Mouse (Mus musculus) C2C12 (cell line): ENCODE results near the gene Hpse2. TPM values are rescaled to one million over a fixed set of nuclear protein-coding genes. Genes with fewer than 3 reads are reported as not detected.
"Not testable (repeated sequence)": the region's sequence is repeated elsewhere in the genome, so short reads cannot be mapped to it uniquely, and the experiment has no call there.

ENCODE experiments used
- H3K27me3 ChIP-seq: one replicate; pipeline ENCODE4 v1.6.1; 2011; ENCODE audit not compliant: control insufficient read depth, insufficient read depth, insufficient read length
- H3K36me3 ChIP-seq: one replicate; pipeline ENCODE4 v1.6.1; 2011; ENCODE audit not compliant: control insufficient read depth, insufficient read depth
- H3K4me3 ChIP-seq: one replicate; pipeline ENCODE4 v1.5.1; 2011; ENCODE audit warnings: mild to moderate bottlenecking, control low read depth; ENCODE audit not compliant: poor library complexity, insufficient read depth, severe bottlenecking
- H3K79me2 ChIP-seq: one replicate; pipeline ENCODE4 v1.6.1; 2011; ENCODE audit not compliant: control insufficient read depth, insufficient read depth
- H3K79me3 ChIP-seq: one replicate; pipeline ENCODE4 v1.6.1; 2011; ENCODE audit warnings: low read depth, control low read depth
- H3ac ChIP-seq: one replicate; pipeline ENCODE3; 2011; ENCODE audit warnings: low read depth; ENCODE audit not compliant: control insufficient read depth, insufficient read length
- CEBPB ChIP-seq: IDR thresholded peaks from one replicate; pipeline ENCODE4 v1.6.1; 2011; ENCODE audit warnings: low read depth, mild to moderate bottlenecking, control low read depth, moderate library complexity
- CTCF ChIP-seq: IDR thresholded peaks from one replicate; pipeline ENCODE4 v1.5.1; 2011; ENCODE audit not compliant: control insufficient read depth, insufficient read depth, insufficient read length
- FOSL1 ChIP-seq: IDR thresholded peaks from one replicate; pipeline ENCODE4 v1.8.0; 2011; ENCODE audit warnings: mild to moderate bottlenecking, low read length; ENCODE audit not compliant: poor library complexity, insufficient read depth, severe bottlenecking
- MAX ChIP-seq: IDR thresholded peaks from one replicate; pipeline ENCODE4 v1.6.1; 2011; ENCODE audit warnings: mild to moderate bottlenecking, control low read depth
- MYOD1 ChIP-seq: IDR thresholded peaks from one replicate; pipeline ENCODE4 v1.6.1; 2011; ENCODE audit warnings: low read depth; ENCODE audit not compliant: control insufficient read depth, insufficient read length
- MYOG ChIP-seq: IDR thresholded peaks from one replicate; pipeline ENCODE4 v1.6.1; 2011; ENCODE audit not compliant: control insufficient read depth, insufficient read length; ENCODE audit errors: extremely low read depth
- USF1 ChIP-seq: IDR thresholded peaks from one replicate; pipeline ENCODE4 v1.6.1; 2011; ENCODE audit warnings: low read depth, mild to moderate bottlenecking, control low read depth, moderate library complexity
- polyA plus RNA-seq: library from polyadenylated mRNA; unstranded; fragments of >200 nt; fragmentation: generic; extraction: Trizol; gene quantifications from one replicate; pipeline ENCODE4 v1.2.1, GENCODE M21; 2012; ENCODE audit warnings: missing spikeins

Hpse2 gene
- polyA plus RNA-seq, 1 experiment = not detected

DNA sequence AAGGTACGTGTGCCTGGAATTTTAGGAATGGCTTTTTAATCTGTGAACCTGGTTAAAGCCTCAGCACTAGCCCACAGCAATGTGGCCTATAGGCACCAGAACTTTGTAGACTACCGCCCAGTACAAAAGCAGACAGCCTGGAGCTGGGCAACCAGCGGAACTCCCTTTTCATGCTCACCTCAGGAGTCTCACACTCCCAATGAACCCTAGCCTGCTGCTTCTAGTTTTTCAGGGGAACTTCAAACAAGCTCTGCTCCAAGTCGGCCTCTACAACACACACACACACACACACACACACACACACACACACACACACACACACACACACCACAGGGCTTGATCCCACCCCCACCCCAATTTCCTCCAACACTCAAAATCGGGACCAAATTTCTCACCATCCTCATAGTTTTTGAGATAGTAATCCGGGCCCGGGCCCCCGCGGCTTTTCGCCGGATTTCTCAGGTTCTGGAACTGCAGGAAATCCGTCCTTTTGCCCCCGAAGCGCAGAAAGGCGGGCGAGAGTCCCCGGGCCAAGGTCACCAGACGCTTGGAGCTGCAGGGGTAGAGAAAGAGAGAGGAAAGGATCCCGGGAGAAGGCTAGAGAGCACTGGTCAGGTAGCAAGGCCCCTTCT, 3.7 kb downstream of the Hpse2 start:
- Histone ChIP-seq H3K36me3 (no peaks in the 10 kb centered on the region), H3K4me3 (no peak overlapping the region), H3K79me3 (no peaks in the 10 kb centered on the region), H3ac (no peak overlapping the region), H3K79me2 (no peaks in the 10 kb centered on the region), H3K27me3 (peaks cover 29% of the 10 kb centered on the region)
- TF ChIP-seq USF1 = no peak
- no peak for TF ChIP-seq FOSL1
- TF ChIP-seq CTCF = no peak
- no peak for TF ChIP-seq MYOG
- no peak for TF ChIP-seq CEBPB
- no peak for TF ChIP-seq MYOD1
- no peak for TF ChIP-seq MAX

DNA sequence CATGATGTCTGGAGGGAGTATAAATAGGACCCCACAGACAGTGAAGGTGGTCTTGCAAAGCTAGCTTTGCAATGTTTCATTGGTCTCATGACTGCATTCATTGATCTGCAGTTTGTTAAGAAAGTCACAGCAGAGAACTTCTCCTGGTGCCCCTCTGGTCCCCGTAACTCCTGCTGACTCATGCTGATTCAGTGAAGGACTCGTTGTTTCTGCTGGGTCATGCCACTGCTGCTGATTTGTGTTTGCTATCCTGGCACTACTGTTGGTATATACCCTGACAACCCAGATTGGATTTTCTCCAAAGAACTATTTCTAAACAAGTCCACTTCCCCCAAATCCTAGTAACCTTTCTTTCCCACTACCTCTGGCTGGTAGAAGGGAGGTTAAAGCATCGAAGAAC, 29.3 kb downstream of the Hpse2 start:
- no peaks in the 10 kb centered on the region for H3K79me2 ChIP-seq
- H3ac ChIP-seq = no peak overlapping the region
- TF ChIP-seq MYOD1 (no peak), CTCF (no peak), FOSL1 (no peak), CEBPB (no peak), USF1 (no peak), MYOG (no peak), MAX (no peak)
- no peak overlapping the region for H3K4me3 ChIP-seq
- H3K27me3 ChIP-seq = no peaks in the 10 kb centered on the region
- H3K36me3 ChIP-seq = no peaks in the 10 kb centered on the region
- no peaks in the 10 kb centered on the region for H3K79me3 ChIP-seq

DNA sequence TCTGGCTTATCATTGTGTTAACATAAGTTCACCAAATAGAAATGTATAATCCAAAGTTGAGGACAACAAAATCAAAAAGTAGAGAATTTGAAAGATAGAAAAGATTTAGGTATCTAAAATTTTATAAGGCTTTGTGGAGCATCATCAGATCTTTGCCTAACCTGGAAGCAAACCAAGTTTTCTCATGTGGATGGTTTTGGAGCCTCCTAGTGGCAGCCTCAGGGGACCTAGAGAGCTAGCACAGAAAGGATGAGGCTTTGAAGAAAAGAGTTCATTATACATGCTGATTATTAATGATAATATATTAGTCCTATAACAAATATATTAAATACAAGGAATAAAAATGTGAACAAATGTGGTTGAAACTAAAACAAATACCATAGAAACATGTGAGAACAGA, 77.0 kb downstream of the Hpse2 start:
- no peak for TF ChIP-seq MYOD1
- no peak for TF ChIP-seq MYOG
- TF ChIP-seq CTCF = no peak
- no peak for TF ChIP-seq USF1
- no peak for TF ChIP-seq CEBPB
- TF ChIP-seq MAX = no peak
- no peak for TF ChIP-seq FOSL1
- Histone ChIP-seq H3K79me2 (no peaks in the 10 kb centered on the region), H3K79me3 (no peaks in the 10 kb centered on the region), H3ac (no peak overlapping the region), H3K36me3 (no peaks in the 10 kb centered on the region), H3K27me3 (no peaks in the 10 kb centered on the region), H3K4me3 (no peak overlapping the region)

DNA sequence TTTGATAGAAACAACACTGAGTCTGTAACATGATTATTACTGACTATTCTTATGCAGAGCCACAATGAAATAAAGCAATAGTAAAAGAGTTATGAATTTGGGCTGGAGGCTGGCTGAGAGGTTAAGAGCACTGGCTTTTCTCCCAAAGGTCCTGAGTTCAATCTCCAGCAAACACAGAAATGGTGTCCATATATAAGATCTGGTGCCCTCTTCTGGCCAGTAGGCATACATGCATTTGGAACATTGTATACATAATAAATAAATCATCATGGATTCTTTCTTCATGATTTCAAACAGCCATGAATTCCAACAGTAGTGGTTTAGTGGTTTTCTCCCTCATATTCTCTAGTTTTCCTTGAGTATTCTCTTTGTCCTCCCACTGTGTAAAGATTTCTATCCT, 81.4 kb downstream of the Hpse2 start:
- no peaks in the 10 kb centered on the region for H3K27me3 ChIP-seq
- H3K79me3 ChIP-seq = no peaks in the 10 kb centered on the region
- no peak overlapping the region for H3K4me3 ChIP-seq
- TF ChIP-seq CTCF = no peak
- no peak for TF ChIP-seq USF1
- no peak for TF ChIP-seq CEBPB
- no peaks in the 10 kb centered on the region for H3K36me3 ChIP-seq
- no peaks in the 10 kb centered on the region for H3K79me2 ChIP-seq
- H3ac ChIP-seq = no peak overlapping the region

DNA sequence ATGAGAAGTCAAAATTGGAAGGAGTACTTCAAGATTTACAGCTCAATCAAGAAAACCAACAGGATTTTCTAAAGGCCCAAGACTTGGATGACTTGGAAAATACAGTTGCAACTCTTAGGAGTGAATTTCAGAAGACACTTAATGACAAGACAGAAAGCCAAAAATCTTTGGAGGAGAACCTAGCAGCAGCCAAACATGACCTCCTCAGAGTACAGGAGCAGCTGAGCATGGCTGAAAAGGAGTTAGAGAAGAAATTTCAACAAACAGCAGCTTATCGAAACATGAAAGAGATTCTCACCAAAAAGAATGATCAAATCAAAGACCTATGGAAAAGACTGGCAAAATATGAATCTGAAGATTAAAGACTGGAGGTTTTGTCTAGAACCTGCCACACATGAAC, 106.8 kb downstream of the Hpse2 start:
- not testable (repeated sequence) for H3K27me3 ChIP-seq

DNA sequence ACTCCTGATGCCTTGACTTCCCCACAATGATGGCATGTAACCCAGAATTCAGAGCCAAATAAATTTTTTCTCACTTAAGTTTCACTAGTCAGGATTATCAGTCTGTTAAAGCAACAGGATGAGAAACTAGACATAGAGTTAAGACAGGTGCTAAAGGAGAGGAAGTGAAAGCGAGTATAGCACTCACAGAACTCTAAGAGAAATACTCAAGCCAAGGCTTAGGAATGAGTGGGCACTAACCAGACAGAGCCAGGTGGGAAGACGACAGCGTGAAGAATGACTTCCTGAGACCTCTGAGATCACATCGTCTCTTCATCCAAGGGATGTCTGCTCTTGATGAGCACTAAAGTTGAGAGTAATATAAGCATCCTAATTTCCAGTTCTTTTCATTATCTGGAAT, 144.2 kb downstream of the Hpse2 start:
- TF ChIP-seq MYOD1 = no peak
- no peak for TF ChIP-seq MAX
- no peak for TF ChIP-seq USF1
- TF ChIP-seq CTCF = no peak
- no peak for TF ChIP-seq MYOG
- TF ChIP-seq FOSL1 = no peak
- no peak for TF ChIP-seq CEBPB
- Histone ChIP-seq H3ac (no peak overlapping the region), H3K79me3 (no peaks in the 10 kb centered on the region), H3K27me3 (no peaks in the 10 kb centered on the region), H3K36me3 (no peaks in the 10 kb centered on the region), H3K4me3 (no peak overlapping the region), H3K79me2 (no peaks in the 10 kb centered on the region)

More for the DNA sequence above, 106.8 kb downstream of the Hpse2 start:
- H3K36me3 ChIP-seq, H3ac ChIP-seq, H3K4me3 ChIP-seq, H3K79me2 ChIP-seq, H3K79me3 ChIP-seq: not testable (repeated sequence)
